Mouse (Mus musculus): ENCODE data around the gene Ltbp1.

GRCm38 (mm10) chr17:75300908-75301307, 295.5 kb downstream of the Ltbp1 start:
- no peak for TF ChIP-seq ZC3H11A (IDR thresholded peaks at IDR 0.05; ENCODE audit: low read depth, low read length)
- no peak for TF ChIP-seq GABPA (IDR thresholded peaks at IDR 0.05; ENCODE audit: low read depth, low read length)
- TF ChIP-seq RAD21 (IDR thresholded peaks at IDR 0.05; ENCODE audit: low read depth, low read length), result no peak
- TF ChIP-seq POLR2AphosphoS5 (IDR thresholded peaks at IDR 0.05; ENCODE audit: borderline replicate concordance, low read depth, low read length), result no peak
- no peak for TF ChIP-seq MAFK (IDR thresholded peaks at IDR 0.05; ENCODE audit: borderline replicate concordance, low read depth, low read length)

Measured in MEL (cell line).